ENCODE assay signal across 9 mouse cellular contexts in genomic region chr3:68572249-68573225, GRCm38 (mm10).
DNase-seq lines count a peak whose midpoint lies in the region; ATAC-seq and TF ChIP-seq lines count a peak whose summit lies in the region.
"Had no signal": no experiment of that assay in that cellular context is flagged by ENCODE, and none has a peak within 500 bp of the region (broad histone marks: within the 10 kb centered on the region; RNA-seq: fewer than 3 reads in every experiment).

No protein-coding gene starts in this region.

- peak; percentile 98 for ATAC-seq in forebrain, postnatal 0 days
- no peak for ATAC-seq in intestine, postnatal 0 days
- peak; percentile 51 for ATAC-seq in limb, embryonic 13.5 days (ENCODE audit: low FRiP score, low read depth)
- peak; percentile 91 for ATAC-seq in neural tube, embryonic 12.5 days (ENCODE audit: low FRiP score, low read depth)

- DNase-seq in adrenal gland, postnatal 10 days, result peak; percentile 75
- peak; percentile 93 for DNase-seq in cerebellum, adult 9-10 months
- DNase-seq in forebrain, postnatal 0 days, result peak; percentile 92
- no peak for DNase-seq in adipocyte (ENCODE audit: low spot score)
- DNase-seq in ovary, postnatal 14 days (ENCODE audit: low spot score), result no peak

- no peaks in the 10 kb centered on the region for H3K9me3 ChIP-seq in forebrain, postnatal 0 days (ENCODE audit: low read length)
- no peaks in the 10 kb centered on the region for H3K9me3 ChIP-seq in intestine, postnatal 0 days (ENCODE audit: control insufficient read depth)
- H3K9me3 ChIP-seq in limb, embryonic 13.5 days, result no peaks in the 10 kb centered on the region
- H3K9me3 ChIP-seq in neural tube, embryonic 12.5 days, result no peaks in the 10 kb centered on the region

- peak overlapping the region; percentile 58 for H3K4me2 ChIP-seq in forebrain, postnatal 0 days (ENCODE audit: low read depth)
- H3K4me2 ChIP-seq in intestine, postnatal 0 days (replicated peaks; ENCODE audit: low read depth), result peak overlapping the region; percentile 49
- H3K4me2 ChIP-seq in limb, embryonic 13.5 days (replicated peaks), result peak overlapping the region; percentile 67
- H3K4me2 ChIP-seq in neural tube, embryonic 12.5 days (replicated peaks), result peak overlapping the region; percentile 65

- peak overlapping the region; percentile 39 for H3K4me3 ChIP-seq in forebrain, postnatal 0 days (ENCODE audit: low read depth, low read length)
- H3K4me3 ChIP-seq in intestine, postnatal 0 days (ENCODE audit: low read depth, low read length), result 0 out of 2 replicates have a peak overlapping the region, but pooled peaks have one; percentile 1
- H3K4me3 ChIP-seq in limb, embryonic 13.5 days, result peak overlapping the region; percentile 37
- peak overlapping the region; percentile 43 for H3K4me3 ChIP-seq in neural tube, embryonic 12.5 days
- H3K4me3 ChIP-seq: erythroblast, embryonic 14.5 days had no signal

- TF ChIP-seq CTCF in forebrain, postnatal 0 days (IDR thresholded peaks at IDR 0.05; ENCODE audit: low read depth), result no peak
- no peak for TF ChIP-seq CTCF in intestine, postnatal 0 days (IDR thresholded peaks at IDR 0.05; ENCODE audit: low read depth)

- no peaks in the 10 kb centered on the region for H3K36me3 ChIP-seq in forebrain, postnatal 0 days (ENCODE audit: insufficient read depth)
- H3K36me3 ChIP-seq in intestine, postnatal 0 days (ENCODE audit: control insufficient read depth, insufficient read depth), result no peaks in the 10 kb centered on the region
- no peaks in the 10 kb centered on the region for H3K36me3 ChIP-seq in limb, embryonic 13.5 days
- H3K36me3 ChIP-seq in neural tube, embryonic 12.5 days, result no peaks in the 10 kb centered on the region

- H3K4me1 ChIP-seq in forebrain, postnatal 0 days (ENCODE audit: insufficient read depth), result peaks cover 26% of the 10 kb centered on the region
- no peaks in the 10 kb centered on the region for H3K4me1 ChIP-seq in intestine, postnatal 0 days (replicated peaks; ENCODE audit: control insufficient read depth, insufficient read depth, low read length)
- H3K4me1 ChIP-seq in limb, embryonic 13.5 days, result peaks cover 39% of the 10 kb centered on the region
- H3K4me1 ChIP-seq in neural tube, embryonic 12.5 days, result peaks cover 42% of the 10 kb centered on the region

- H3K27me3 ChIP-seq in forebrain, postnatal 0 days (ENCODE audit: insufficient read depth, low read length), result no peaks in the 10 kb centered on the region
- no peaks in the 10 kb centered on the region for H3K27me3 ChIP-seq in intestine, postnatal 0 days (replicated peaks; ENCODE audit: control insufficient read depth, insufficient read depth, low read length)
- peaks cover 25% of the 10 kb centered on the region for H3K27me3 ChIP-seq in limb, embryonic 13.5 days
- H3K27me3 ChIP-seq in neural tube, embryonic 12.5 days (replicated peaks), result no peaks in the 10 kb centered on the region

- H3K27ac ChIP-seq in forebrain, postnatal 0 days (ENCODE audit: low read depth, low read length), result peak overlapping the region; percentile 85
- H3K27ac ChIP-seq in intestine, postnatal 0 days (ENCODE audit: low read depth, low read length), result no peak overlapping the region
- no peak overlapping the region for H3K27ac ChIP-seq in limb, embryonic 13.5 days
- H3K27ac ChIP-seq in neural tube, embryonic 12.5 days, result peak overlapping the region; percentile 78

- 2% methylated on average over 28 of the region's 28 CpGs for WGBS in forebrain, postnatal 0 days
- 28% methylated on average over 28 of the region's 28 CpGs for WGBS in intestine, postnatal 0 days
- WGBS in limb, embryonic 13.5 days, result 13% methylated on average over 28 of the region's 28 CpGs
- WGBS in neural tube, embryonic 12.5 days, result 5% methylated on average over 28 of the region's 28 CpGs

- H3K9ac ChIP-seq in forebrain, postnatal 0 days, result peak overlapping the region; percentile 61
- H3K9ac ChIP-seq in intestine, postnatal 0 days (ENCODE audit: low read depth, low read length), result no peak overlapping the region
- H3K9ac ChIP-seq in limb, embryonic 13.5 days, result peak overlapping the region; percentile 55
- H3K9ac ChIP-seq in neural tube, embryonic 12.5 days, result peak overlapping the region; percentile 65

Comparison
In these comparisons a context has a peak if more than half of its experiments do, and no peak if none do; other contexts are left out.
1. DNase-seq: peak in adrenal gland, postnatal 10 days (single experiment), cerebellum, adult 9-10 months (single experiment) and forebrain, postnatal 0 days (single experiment); none in adipocyte (single experiment) and ovary, postnatal 14 days (single experiment).
2. H3K27ac ChIP-seq: peak in forebrain, postnatal 0 days (single experiment) and neural tube, embryonic 12.5 days (single experiment); none in intestine, postnatal 0 days (single experiment) and limb, embryonic 13.5 days (single experiment).
3. Peak in every context shown above with its lines, with median percentiles within 50 percentile points of each other: H3K4me2 ChIP-seq and H3K4me3 ChIP-seq.